ENCODE assay signal across 22 mouse cellular contexts in genomic region chr11:31520909-31521308, GRCm38 (mm10).
"Had no signal": no experiment of that assay in that cellular context is flagged by ENCODE, and none has a peak within 500 bp of the region (broad histone marks: within the 10 kb centered on the region; RNA-seq: fewer than 3 reads in every experiment).

No protein-coding gene starts in this region.

- ATAC-seq: hindbrain, postnatal 0 days; intestine, embryonic 16.5 days; liver, embryonic 12.5 days had no signal

- H3K36me3 ChIP-seq: hindbrain, embryonic 13.5 days; hindbrain, embryonic 15.5 days; kidney, embryonic 15.5 days; limb, embryonic 13.5 days; limb, embryonic 15.5 days; liver, embryonic 12.5 days had no signal

- H3K4me1 ChIP-seq: hindbrain, embryonic 13.5 days; hindbrain, embryonic 15.5 days; kidney, embryonic 15.5 days; limb, embryonic 13.5 days; limb, embryonic 15.5 days; liver, embryonic 12.5 days had no signal

- H3K4me3 ChIP-seq: hindbrain, embryonic 13.5 days; hindbrain, embryonic 15.5 days; kidney, embryonic 15.5 days; limb, embryonic 13.5 days; limb, embryonic 15.5 days; liver, embryonic 12.5 days had no signal

- DNase-seq: gastrocnemius, postnatal 14 days; gastrocnemius, postnatal 36 days; heart, adult 18-20 months; heart, postnatal 14 days; heart, postnatal 36 days; kidney, adult 11 months; kidney, adult 2 months; kidney, adult 9 months; kidney, postnatal 14 days; kidney, postnatal 36 days; layer of hippocampus, adult 9-11 months; layer of hippocampus, postnatal 36 days; left cerebral cortex, postnatal 4 days had no signal

- H3K27me3 ChIP-seq: hindbrain, embryonic 13.5 days; hindbrain, embryonic 15.5 days; kidney, embryonic 15.5 days; limb, embryonic 13.5 days; limb, embryonic 15.5 days; liver, embryonic 12.5 days had no signal

- H3K9me3 ChIP-seq: hindbrain, embryonic 13.5 days; hindbrain, embryonic 15.5 days; kidney, embryonic 15.5 days; limb, embryonic 13.5 days; limb, embryonic 15.5 days; liver, embryonic 12.5 days had no signal

- H3K27ac ChIP-seq: hindbrain, embryonic 13.5 days; hindbrain, embryonic 15.5 days; hindbrain, postnatal 0 days; kidney, embryonic 15.5 days; kidney, postnatal 0 days; limb, embryonic 13.5 days; limb, embryonic 15.5 days; liver, embryonic 12.5 days had no signal
